Mouse (Mus musculus): ENCODE results near the gene Wdr53.
"Not testable (repeated sequence)": the region's sequence is repeated elsewhere in the genome, so short reads cannot be mapped to it uniquely, and the experiment has no call there.

Gene Wdr53

GRCm38 (mm10) chr16:32280211-32280610 lies 33.2 kb downstream of the Wdr53 start:
- DNase-seq: peak in 1 of 2 experiments; percentile 5

GRCm38 (mm10) chr16:32282608-32283007 lies 35.6 kb downstream of the Wdr53 start:
- DNase-seq: no peak

GRCm38 (mm10) chr16:32291821-32292220 lies 44.8 kb downstream of the Wdr53 start:
- DNase-seq: no peak

GRCm38 (mm10) chr16:32299617-32300016 lies 52.6 kb downstream of the Wdr53 start:
- not testable (repeated sequence) for DNase-seq

- DNase-seq: no peak
Measured at GRCm38 (mm10) chr16:32303046-32303445, 56.0 kb downstream of the Wdr53 start.

GRCm38 (mm10) chr16:32303886-32304285 lies 56.9 kb downstream of the Wdr53 start:
- DNase-seq: no peak
